Mouse (Mus musculus) hindbrain, embryonic 15.5 days (tissue): Measurements from ENCODE around the gene Ptx3. TPM values are rescaled to one million over a fixed set of nuclear protein-coding genes. Genes with fewer than 3 reads are reported as not detected.

Experiments
- ATAC-seq: fragments of 200-750 bp; cut with Nextera tagmentation; 2 replicates; pipeline ENCODE4 v1.8.0; 2017; ENCODE audit warnings: low read depth, moderate number of reproducible peaks, moderate TSS enrichment; ENCODE audit not compliant: low FRiP score
- H3K27ac ChIP-seq: fragments of 300-500 bp; sonication (generic); replicated peaks from 2 replicates; pipeline ENCODE4 v1.5.1; 2015; ENCODE audit warnings: mild to moderate bottlenecking, inconsistent platforms
- H3K27me3 ChIP-seq: fragments of 300-500 bp; sonication (generic); 2 replicates; pipeline ENCODE4 v1.6.1; 2015; ENCODE audit warnings: control low read depth, inconsistent platforms
- H3K36me3 ChIP-seq: fragments of 300-500 bp; sonication (generic); 2 replicates; pipeline ENCODE4 v1.6.1; 2015; ENCODE audit warnings: control low read depth, inconsistent platforms
- H3K4me1 ChIP-seq: fragments of 300-500 bp; sonication (generic); replicated peaks from 2 replicates; pipeline ENCODE4 v1.6.1; 2015; ENCODE audit warnings: control low read depth, inconsistent platforms
- H3K4me2 ChIP-seq: fragments of 300-500 bp; sonication (generic); 2 replicates; pipeline ENCODE4 v1.6.1; 2015; ENCODE audit warnings: moderate library complexity, mild to moderate bottlenecking, inconsistent platforms
- H3K4me3 ChIP-seq: fragments of 300-500 bp; sonication (generic); 2 replicates; pipeline ENCODE4 v1.5.1; 2015; ENCODE audit warnings: mild to moderate bottlenecking, inconsistent platforms
- H3K9ac ChIP-seq: fragments of 300-500 bp; sonication (generic); 2 replicates; pipeline ENCODE4 v1.6.1; 2015; ENCODE audit warnings: inconsistent platforms
- H3K9me3 ChIP-seq: fragments of 300-500 bp; sonication (generic); 2 replicates; pipeline ENCODE4 v1.6.1; 2016; ENCODE audit warnings: control low read depth, inconsistent platforms
- WGBS: fragments of 180-500 bp; shearing (Covaris S2); methylation state at CpG from one replicate; pipeline ENCODE4 v1.1.7; 2015; 5-methylcytosine and 5-hydroxymethylcytosine counted together
- polyA plus RNA-seq: library from polyadenylated mRNA; unstranded; fragments of >200 nt; fragmentation: Nextera tagmentation; extraction: Ambion mirVana; gene quantifications from 2 replicates; pipeline ENCODE4 v1.2.1, GENCODE M21; 2015

Gene Ptx3
- polyA plus RNA-seq, 1 experiment from 2014 or later, result 5.3 TPM

- H3K36me3 ChIP-seq, result no peaks in the 10 kb centered on the region
- H3K4me1 ChIP-seq, result no peaks in the 10 kb centered on the region
- H3K27ac ChIP-seq, result no peak overlapping the region
- no peak overlapping the region for H3K9ac ChIP-seq
- ATAC-seq, result no peak
- H3K4me3 ChIP-seq, result no peak overlapping the region
- H3K9me3 ChIP-seq, result no peaks in the 10 kb centered on the region
- no peak overlapping the region for H3K4me2 ChIP-seq
- no peaks in the 10 kb centered on the region for H3K27me3 ChIP-seq
These were observed 20.8 kb downstream of the Ptx3 start for GRCm38 (mm10) chr3:66240476-66240875.

GRCm38 (mm10) chr3:66251842-66252241, 32.1 kb downstream of the Ptx3 start:
- no peak overlapping the region for H3K9ac ChIP-seq
- 68% methylated on average over 7 of the region's 7 CpGs for WGBS
- no peak overlapping the region for H3K4me3 ChIP-seq
- H3K27me3 ChIP-seq, result no peaks in the 10 kb centered on the region
- no peaks in the 10 kb centered on the region for H3K36me3 ChIP-seq
- no peak overlapping the region for H3K4me2 ChIP-seq
- H3K9me3 ChIP-seq, result no peaks in the 10 kb centered on the region
- H3K4me1 ChIP-seq, result no peaks in the 10 kb centered on the region
- ATAC-seq, result no peak
- no peak overlapping the region for H3K27ac ChIP-seq

GRCm38 (mm10) chr3:66254504-66255105, 34.9 kb downstream of the Ptx3 start:
- no peak overlapping the region for H3K27ac ChIP-seq
- no peaks in the 10 kb centered on the region for H3K27me3 ChIP-seq
- H3K9me3 ChIP-seq, result no peaks in the 10 kb centered on the region
- ATAC-seq, result peak; percentile 56; the same call in 1 of the 2 replicates
- no peak overlapping the region for H3K4me3 ChIP-seq
- 72% methylated on average over 9 of the region's 9 CpGs for WGBS
- H3K36me3 ChIP-seq, result no peaks in the 10 kb centered on the region
- no peaks in the 10 kb centered on the region for H3K4me1 ChIP-seq
- no peak overlapping the region for H3K9ac ChIP-seq
- H3K4me2 ChIP-seq, result no peak overlapping the region

GRCm38 (mm10) chr3:66262319-66262718, 42.6 kb downstream of the Ptx3 start:
- no peaks in the 10 kb centered on the region for H3K36me3 ChIP-seq
- 31% methylated on average over 5 of the region's 5 CpGs for WGBS
- no peak overlapping the region for H3K9ac ChIP-seq
- H3K27ac ChIP-seq, result no peak overlapping the region
- H3K9me3 ChIP-seq, result no peaks in the 10 kb centered on the region
- H3K4me1 ChIP-seq, result no peaks in the 10 kb centered on the region
- no peak overlapping the region for H3K4me2 ChIP-seq
- ATAC-seq, result no peak
- no peaks in the 10 kb centered on the region for H3K27me3 ChIP-seq
- no peak overlapping the region for H3K4me3 ChIP-seq

- WGBS, result 84% methylated on average over 4 of the region's 4 CpGs
- H3K36me3 ChIP-seq, result no peaks in the 10 kb centered on the region
- no peak overlapping the region for H3K27ac ChIP-seq
- H3K4me2 ChIP-seq, result no peak overlapping the region
- H3K9me3 ChIP-seq, result no peaks in the 10 kb centered on the region
- no peak for ATAC-seq
- no peak overlapping the region for H3K9ac ChIP-seq
- H3K27me3 ChIP-seq, result no peaks in the 10 kb centered on the region
- H3K4me1 ChIP-seq, result no peaks in the 10 kb centered on the region
- H3K4me3 ChIP-seq, result no peak overlapping the region
These were observed 43.6 kb downstream of the Ptx3 start for GRCm38 (mm10) chr3:66263270-66263669.

Other genes starting within 250 kb of the Ptx3 start
- 2.4 and 3.1 TPM in 2 replicates for gene Veph1, start 76.9 kb downstream of the Ptx3 start, polyA plus RNA-seq